Mouse (Mus musculus): ENCODE data around the gene Ppp1cc. TPM values are rescaled to one million over a fixed set of nuclear protein-coding genes. Genes with fewer than 3 reads are reported as not detected.

Ppp1cc gene
- 100 to 1,000 TPM; 165 to 238 (median 203) TPM for total RNA-seq (2022)

- DNase-seq (ENCODE audit: low spot score in 2 of 2) = peak; percentile 83 to 86
Measured at GRCm38 (mm10) chr5:122157827-122158381, at the start of gene Ppp1cc. TSS of gene Ppp1cc (plus strand) at chr5:122158278.

DNA sequence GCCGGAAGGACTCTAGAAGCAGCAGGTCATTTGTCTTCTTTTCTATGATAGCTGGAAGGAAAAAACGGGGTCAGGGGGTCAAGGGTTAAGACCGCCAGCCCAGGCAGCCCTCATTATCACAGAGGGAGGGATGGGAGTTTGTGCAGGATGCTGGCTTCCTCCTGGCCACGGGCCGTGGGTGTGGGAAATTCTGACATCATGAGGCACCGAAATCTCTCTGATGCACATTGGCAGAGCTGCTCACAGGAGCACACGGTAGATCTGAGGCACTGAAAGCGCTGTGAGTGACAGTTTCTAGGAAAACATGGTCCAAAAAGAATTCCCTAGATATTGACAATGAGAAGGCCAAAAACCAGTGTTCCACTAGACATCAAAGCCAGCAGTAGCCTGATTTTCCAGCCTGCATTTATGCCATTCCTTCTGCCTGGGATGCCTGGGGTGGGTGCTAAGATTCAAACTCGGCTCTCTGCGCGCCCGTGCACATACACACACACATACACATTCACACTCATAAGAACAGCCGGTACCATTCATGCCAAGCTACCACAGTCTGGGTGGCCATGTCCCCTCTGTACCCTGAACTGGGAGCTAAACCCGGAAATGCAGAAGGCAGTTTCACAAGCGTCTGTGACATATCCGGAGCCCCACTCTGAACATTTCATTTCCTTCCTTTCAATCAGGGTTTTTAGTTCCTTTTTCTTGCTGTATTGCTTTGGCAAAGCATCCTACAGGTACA is 48.6 kb upstream of the Ppp1cc start:
- DNase-seq (ENCODE audit: low spot score in 2 of 2) = no peak

- DNase-seq (ENCODE audit: low spot score in 2 of 2) = no peak
Measured at GRCm38 (mm10) chr5:122110625-122111024, 47.5 kb upstream of the Ppp1cc start.

DNA sequence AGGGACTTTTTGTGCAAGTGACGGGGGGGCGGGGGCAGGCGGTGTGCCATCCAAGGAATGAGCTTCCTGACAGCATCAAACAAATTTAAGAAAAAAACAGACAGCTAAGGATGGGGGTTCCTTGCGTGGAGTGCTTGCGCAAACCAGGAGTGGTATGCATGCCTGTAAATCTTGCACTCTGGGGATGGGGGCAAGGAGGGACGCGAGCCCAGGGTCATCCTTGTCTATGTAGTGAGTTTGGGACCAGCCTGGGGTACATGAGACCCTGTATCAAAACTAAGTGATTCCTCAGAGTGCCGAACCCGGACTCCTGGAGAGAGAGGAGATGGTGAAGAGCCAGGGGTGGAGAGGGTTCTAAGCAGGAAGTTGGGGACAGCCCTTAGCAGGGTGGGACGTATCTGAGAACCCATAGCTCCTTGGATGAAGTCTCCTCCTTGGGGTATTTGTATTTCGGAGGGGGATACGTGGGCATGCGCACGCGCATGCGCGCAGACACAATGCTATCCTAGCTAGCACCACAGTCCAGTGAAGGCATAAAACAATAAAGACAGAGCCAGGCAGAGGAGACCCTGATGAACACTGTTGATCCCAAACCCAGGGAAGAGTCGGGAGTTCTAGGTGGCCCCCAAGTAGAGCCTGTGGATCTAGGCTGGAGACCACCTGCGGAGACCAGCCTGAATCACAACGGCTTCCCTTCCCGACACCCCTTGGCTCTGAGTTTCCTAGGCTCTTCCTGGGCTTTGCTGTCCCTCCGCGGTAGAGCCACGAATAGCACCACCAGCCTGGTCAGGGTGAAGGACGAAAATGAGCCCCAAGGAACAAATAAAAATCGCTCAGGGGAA is 46.8 kb upstream of the Ppp1cc start:
- DNase-seq (ENCODE audit: low spot score in 2 of 2) = no peak

GRCm38 (mm10) chr5:122111933-122112248 is 46.2 kb upstream of the Ppp1cc start:
- DNase-seq (ENCODE audit: low spot score in 2 of 2) = no peak

DNA sequence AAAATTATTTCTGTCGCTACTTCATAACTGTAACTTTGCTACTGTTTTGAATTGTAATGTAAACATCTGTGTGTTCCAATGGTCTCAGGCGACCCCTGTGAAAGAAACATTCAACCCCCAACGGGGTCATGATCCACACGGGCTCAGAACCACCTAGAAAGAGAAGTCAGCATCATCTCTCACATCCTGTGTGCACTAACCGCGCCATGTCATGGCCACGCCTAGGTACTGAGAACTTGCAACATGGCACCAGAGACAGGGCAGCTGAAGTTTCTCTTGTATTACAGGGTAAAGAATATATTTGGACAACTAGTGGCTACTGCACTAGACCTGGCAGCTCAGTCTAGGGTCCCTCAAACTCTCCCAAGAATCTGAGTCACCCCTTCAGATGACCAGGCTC is 44.6 kb upstream of the Ppp1cc start:
- no peak for DNase-seq (ENCODE audit: low spot score in 2 of 2)

DNA sequence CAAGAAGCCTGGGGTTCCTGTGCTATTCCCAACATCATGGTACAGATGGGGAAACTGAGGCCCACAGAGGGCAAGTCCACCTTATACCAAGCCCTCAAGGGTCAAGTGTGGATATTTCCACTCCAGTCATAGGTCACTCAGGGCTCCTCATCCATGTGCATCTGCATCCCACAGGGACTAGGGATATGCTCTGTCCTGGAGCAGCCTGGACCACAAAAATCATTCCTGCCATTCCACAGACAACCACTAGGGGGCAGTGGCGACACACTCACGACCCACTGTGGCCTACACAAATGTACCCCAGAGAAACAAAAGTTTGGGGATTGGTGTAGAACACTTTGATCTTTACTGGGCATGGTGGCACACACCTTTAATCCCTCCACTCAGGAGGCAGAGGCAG is 43.9 kb upstream of the Ppp1cc start:
- peak in 1 of 2 experiments; percentile 54 for DNase-seq (ENCODE audit: low spot score in 2 of 2)

DNA sequence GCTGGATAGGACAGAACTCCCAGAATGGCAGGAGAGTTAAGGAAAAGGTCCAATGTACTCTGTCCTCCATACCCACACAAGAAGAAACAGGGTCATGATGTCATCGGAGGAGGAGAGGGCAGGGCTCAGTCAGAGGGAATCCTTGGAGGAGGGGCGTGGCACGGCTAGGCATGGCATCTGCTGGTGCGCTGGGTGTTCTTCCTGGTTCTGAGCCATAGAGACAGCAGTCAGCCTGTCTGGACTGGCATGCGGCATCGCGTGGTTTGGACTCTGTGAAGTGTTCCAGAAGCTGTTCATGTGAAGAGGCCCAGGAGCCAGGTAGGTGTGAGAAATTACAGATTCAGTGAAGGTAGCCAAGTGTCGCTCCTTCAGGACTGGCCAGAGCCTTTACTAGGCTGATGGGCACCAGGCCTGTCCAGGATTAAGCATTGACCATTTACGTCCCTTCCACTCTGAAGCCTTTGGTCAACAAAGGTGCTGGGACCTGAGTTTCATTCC is 42.8 kb upstream of the Ppp1cc start:
- DNase-seq (ENCODE audit: low spot score in 2 of 2) = no peak

GRCm38 (mm10) chr5:122116243-122116642 is 41.8 kb upstream of the Ppp1cc start:
- no peak for DNase-seq (ENCODE audit: low spot score in 2 of 2)

- DNase-seq (ENCODE audit: low spot score in 2 of 2) = no peak
Measured at GRCm38 (mm10) chr5:122125211-122125760, 32.8 kb upstream of the Ppp1cc start.

- DNase-seq (ENCODE audit: low spot score in 2 of 2) = peak; percentile 64 to 78
Measured at GRCm38 (mm10) chr5:122129068-122129655, 28.9 kb upstream of the Ppp1cc start.

DNA sequence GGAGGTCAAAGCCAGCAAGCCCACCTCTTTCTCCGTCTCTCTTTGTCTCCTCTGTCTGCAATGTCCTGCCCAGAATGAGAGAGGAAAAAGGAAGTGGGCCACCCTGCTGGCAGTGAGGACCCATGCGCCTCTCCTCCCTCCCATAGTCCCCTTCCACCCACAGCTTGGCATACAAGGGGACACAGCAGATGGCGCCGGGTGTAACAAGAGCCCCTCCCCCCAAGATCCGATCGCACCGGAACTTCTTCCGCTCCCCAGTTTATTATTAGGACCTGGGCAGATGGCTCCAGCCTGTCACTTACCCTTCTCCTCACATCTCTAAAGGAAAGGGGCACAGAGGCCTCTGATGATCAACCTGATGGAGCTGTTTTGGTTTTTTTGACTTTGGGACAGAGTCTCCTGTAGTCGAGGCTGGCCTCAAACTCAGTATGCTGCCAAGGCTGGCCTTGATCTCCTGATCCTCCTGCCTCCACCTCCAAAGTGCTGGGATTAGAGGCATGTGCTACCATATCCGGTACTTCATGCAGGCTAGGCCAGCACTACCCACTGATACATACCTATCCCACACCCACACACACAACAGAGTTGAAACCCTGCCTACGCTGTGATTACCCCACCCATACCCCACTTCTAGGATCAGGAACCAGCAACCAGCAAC is 27.6 kb upstream of the Ppp1cc start:
- DNase-seq (ENCODE audit: low spot score in 2 of 2) = peak; percentile 43 to 49

- peak; percentile 70 to 80 for DNase-seq (ENCODE audit: low spot score in 2 of 2)
Measured at GRCm38 (mm10) chr5:122131076-122132051, 26.7 kb upstream of the Ppp1cc start.

DNA sequence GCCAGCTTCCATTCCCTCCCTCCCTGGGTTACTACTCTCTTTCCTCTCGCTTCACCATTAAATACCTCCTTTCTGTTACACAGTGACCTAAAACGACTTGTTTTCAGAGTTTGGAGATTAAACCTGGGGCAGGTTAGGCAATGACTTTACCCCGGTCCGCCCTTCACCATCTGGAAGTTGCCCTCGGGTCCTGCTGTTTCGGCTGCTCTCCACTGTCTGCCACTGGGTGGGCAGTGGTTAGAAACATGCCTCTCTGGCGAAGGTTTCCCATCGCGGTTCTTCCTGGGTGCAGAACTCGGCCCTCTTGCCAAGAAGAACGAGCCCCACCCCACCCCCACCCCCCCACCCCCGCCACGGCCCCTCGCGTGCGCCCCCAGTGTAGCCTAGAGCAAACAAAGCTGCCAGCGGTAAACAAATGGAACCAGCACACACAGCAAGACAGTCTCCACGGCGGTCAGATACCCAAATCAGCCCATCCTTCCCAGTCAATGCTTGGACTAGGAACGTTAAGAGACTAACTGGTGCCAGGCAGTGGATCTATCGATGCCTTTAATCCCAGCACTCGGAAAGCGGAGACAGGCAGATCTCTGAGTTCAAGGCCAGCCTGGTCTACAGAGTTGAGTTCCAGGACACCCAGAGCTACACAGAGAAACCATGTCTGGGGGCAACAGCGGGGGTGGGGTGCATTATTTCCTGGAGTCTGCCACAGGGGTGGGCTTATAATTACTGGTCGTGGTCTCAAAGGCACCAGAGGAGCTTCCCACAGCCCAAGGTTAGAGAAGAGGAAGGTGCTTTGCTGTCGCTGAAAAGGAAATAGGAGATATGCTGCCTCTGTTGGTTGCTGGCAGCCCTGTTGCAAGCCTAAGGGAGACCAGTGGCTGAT is 25.7 kb upstream of the Ppp1cc start:
- no peak for DNase-seq (ENCODE audit: low spot score in 2 of 2)

DNA sequence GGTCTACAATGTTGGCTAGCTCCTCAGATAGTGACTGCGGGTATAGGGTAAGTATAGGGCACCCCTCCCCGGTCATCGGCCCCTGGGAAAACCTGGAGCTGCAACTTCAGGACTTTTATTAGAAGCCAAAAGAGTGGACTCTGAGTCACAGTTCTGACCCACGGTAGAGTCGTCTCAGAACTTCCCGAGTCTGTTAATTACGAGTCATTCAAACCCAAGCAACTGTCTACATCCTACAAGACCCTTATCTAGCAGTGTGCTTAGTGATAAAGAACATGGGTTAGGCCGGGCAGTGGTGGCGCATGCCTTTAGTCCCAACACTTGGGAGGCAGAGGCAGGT is 25.1 kb upstream of the Ppp1cc start:
- no peak for DNase-seq (ENCODE audit: low spot score in 2 of 2)

GRCm38 (mm10) chr5:122134395-122135289 is 23.4 kb upstream of the Ppp1cc start:
- no peak for DNase-seq (ENCODE audit: low spot score in 2 of 2)

GRCm38 (mm10) chr5:122135290-122135882 is 22.7 kb upstream of the Ppp1cc start:
- DNase-seq (ENCODE audit: low spot score in 2 of 2) = no peak
